Comparison of ENCODE assay signal across 25 mouse cellular contexts in the genomic region with DNA sequence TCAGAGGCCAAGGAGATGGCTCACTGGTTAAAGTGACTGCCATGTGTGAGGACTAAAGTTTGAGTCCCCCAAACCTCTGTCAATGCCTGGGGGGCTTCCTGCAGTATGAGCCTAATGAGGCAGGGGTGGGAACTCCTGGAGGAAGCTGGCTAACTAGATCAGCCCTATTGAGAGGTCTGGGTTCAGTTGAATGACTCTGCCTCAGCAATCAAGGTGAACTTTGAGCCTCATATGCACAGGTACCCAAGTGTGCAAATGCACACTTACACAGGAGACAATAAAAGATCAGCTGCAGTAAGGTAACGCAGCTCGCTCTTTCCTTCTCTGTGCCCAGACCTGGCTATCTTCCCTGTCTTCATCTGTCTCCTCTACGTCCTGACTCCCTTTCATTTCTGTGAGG. TPM values are rescaled to one million over a fixed set of nuclear protein-coding genes. Genes with fewer than 3 reads are reported as not detected.
A peak's percentile ranks its signal among the peaks of the same experiment; 100 is the strongest.
DNase-seq lines count a peak whose midpoint lies in the region; ATAC-seq and TF ChIP-seq lines count a peak whose summit lies in the region.
"Had no signal": no experiment of that assay in that cellular context is flagged by ENCODE, and none has a peak within 500 bp of the region (broad histone marks: within the 10 kb centered on the region; RNA-seq: fewer than 3 reads in every experiment).

No protein-coding gene starts in this region.

- DNase-seq in heart, adult 11 months, result peak; percentile 72
- no peak for DNase-seq in heart, postnatal 25 days (ENCODE audit: low spot score)
- no peak for DNase-seq in thymus, adult 2 months
- DNase-seq in thymus, adult 18-20 months, result no peak
- DNase-seq in gastrocnemius, postnatal 25 days, result no peak
- DNase-seq in gastrocnemius, adult 2 months, result no peak
- DNase-seq: adrenal gland, adult 2 months; adrenal gland, postnatal 14 days; cerebellum, adult 11 months; cerebellum, adult 2 months; cerebellum, adult 9-11 months; cerebellum, postnatal 25 days; gastrocnemius, postnatal 14 days; heart, postnatal 10 days; heart, postnatal 4 days; kidney, adult 18-20 months had no signal

- H3K27ac ChIP-seq in thymus, adult 2 months (ENCODE audit: control insufficient read depth, insufficient read depth, low read length), result peak overlapping the region; percentile 81
- no peak overlapping the region for H3K27ac ChIP-seq in intestine, embryonic 16.5 days (ENCODE audit: low read length)
- no peak overlapping the region for H3K27ac ChIP-seq in gastrocnemius, adult 2 months
- H3K27ac ChIP-seq: forebrain, embryonic 10.5 days; forebrain, embryonic 15.5 days; heart, embryonic 15.5 days; hindbrain, embryonic 14.5 days; hindbrain, postnatal 0 days had no signal

- no peaks in the 10 kb centered on the region for H3K9me3 ChIP-seq in intestine, embryonic 16.5 days (ENCODE audit: control insufficient read depth, low read length)
- H3K9me3 ChIP-seq: forebrain, embryonic 10.5 days; forebrain, embryonic 15.5 days; G1E; heart, embryonic 12.5 days; heart, embryonic 15.5 days had no signal

- TF ChIP-seq POLR2A in thymus, adult 2 months (IDR thresholded peaks at IDR 0.05; ENCODE audit: control insufficient read depth, extremely low read depth, insufficient read depth, low read length, poor library complexity), result no peak

- no peak overlapping the region for H3K4me2 ChIP-seq in intestine, embryonic 16.5 days (ENCODE audit: low read depth, low read length)
- H3K4me2 ChIP-seq: forebrain, embryonic 15.5 days; heart, embryonic 12.5 days; heart, embryonic 15.5 days; hindbrain, embryonic 14.5 days had no signal

- peak; percentile 58 for ATAC-seq in intestine, embryonic 16.5 days
- ATAC-seq: forebrain, embryonic 15.5 days; hindbrain, postnatal 0 days had no signal

- H3K27me3 ChIP-seq in thymus, adult 2 months (ENCODE audit: control insufficient read depth, insufficient read depth, low read length), result no peaks in the 10 kb centered on the region
- H3K27me3 ChIP-seq in intestine, embryonic 16.5 days (replicated peaks; ENCODE audit: control insufficient read depth, insufficient read depth, low read length), result no peaks in the 10 kb centered on the region
- H3K27me3 ChIP-seq: CH12.LX; forebrain, embryonic 15.5 days; heart, embryonic 15.5 days had no signal

- H3K9ac ChIP-seq in intestine, embryonic 16.5 days (ENCODE audit: low read depth, low read length), result no peak overlapping the region
- H3K9ac ChIP-seq: forebrain, embryonic 15.5 days; heart, embryonic 12.5 days; heart, embryonic 15.5 days; hindbrain, embryonic 14.5 days had no signal

- no peak overlapping the region for H3K4me3 ChIP-seq in thymus, adult 2 months (ENCODE audit: control insufficient read depth, insufficient read depth, low read length)
- no peak overlapping the region for H3K4me3 ChIP-seq in intestine, embryonic 16.5 days (ENCODE audit: low read length)
- no peak overlapping the region for H3K4me3 ChIP-seq in gastrocnemius, adult 2 months
- H3K4me3 ChIP-seq: forebrain, embryonic 10.5 days; forebrain, embryonic 15.5 days; heart, embryonic 12.5 days; heart, embryonic 15.5 days had no signal

- intact Hi-C loops in heart, postnatal 25 days (cut with DNase I), result no loop called here
- intact Hi-C loops in gastrocnemius, adult 2 months (cut with DNase I), result no loop called here

- TF ChIP-seq CTCF in thymus, adult 2 months (IDR thresholded peaks at IDR 0.05; ENCODE audit: borderline replicate concordance, control insufficient read depth, extremely low read depth, insufficient read depth, low read length, poor library complexity), result no peak
- TF ChIP-seq CTCF in gastrocnemius, adult 2 months (IDR thresholded peaks at IDR 0.05), result no peak

- H3K4me1 ChIP-seq in thymus, adult 2 months (replicated peaks; ENCODE audit: control insufficient read depth, insufficient read depth, low read length), result peaks cover 8% of the 10 kb centered on the region
- H3K4me1 ChIP-seq in intestine, embryonic 16.5 days (ENCODE audit: control insufficient read depth, insufficient read depth, low read length), result no peaks in the 10 kb centered on the region
- H3K4me1 ChIP-seq: forebrain, embryonic 15.5 days; heart, embryonic 12.5 days; heart, embryonic 15.5 days had no signal

- H3K36me3 ChIP-seq in thymus, adult 2 months (ENCODE audit: control insufficient read depth, insufficient read depth, low read length), result no peaks in the 10 kb centered on the region
- no peaks in the 10 kb centered on the region for H3K36me3 ChIP-seq in intestine, embryonic 16.5 days (ENCODE audit: control insufficient read depth, insufficient read depth, low read length)
- H3K36me3 ChIP-seq: forebrain, embryonic 10.5 days; forebrain, embryonic 15.5 days; G1E; heart, embryonic 12.5 days; heart, embryonic 15.5 days had no signal

- 68% methylated on average over 3 of the region's 3 CpGs for WGBS in thymus, adult 2 months
- WGBS in intestine, embryonic 16.5 days, result 82% methylated on average over 3 of the region's 3 CpGs

RNA-seq across cellular contexts. Expression of a gene that starts 17.8 kb away (rescaled TPM):
- 1 to 10 TPM in 1 of 2 experiments, under 1 TPM in 1; 0.91 to 1.0 TPM for total RNA-seq in heart, postnatal 25 days (2021)
- polyA plus RNA-seq in thymus, adult 2 months (2012; rRNA removed), result 1.2 and 1.6 TPM in 2 replicates
- 0.22 and 0.23 TPM in 2 replicates for polyA plus RNA-seq in intestine, embryonic 16.5 days (2015; fragmentation: Nextera tagmentation; extraction: Ambion mirVana)
- under 1 TPM; 0.19 to 0.26 TPM for total RNA-seq in gastrocnemius, postnatal 25 days (2021)
- under 1 TPM; 0.18 to 0.36 TPM for total RNA-seq in gastrocnemius, adult 2 months (2021)
- polyA plus RNA-seq: G1E had no signal

RNA-seq across cellular contexts. Expression of a gene that starts 17.9 kb away (rescaled TPM):
- 100 to 1,000 TPM; 100 to 112 TPM for total RNA-seq in heart, postnatal 25 days (2021)
- polyA plus RNA-seq in thymus, adult 2 months (2012; rRNA removed), result 5.1 and 5.3 TPM in 2 replicates
- polyA plus RNA-seq in intestine, embryonic 16.5 days (2015; fragmentation: Nextera tagmentation; extraction: Ambion mirVana), result 53.9 and 56.0 TPM in 2 replicates
- total RNA-seq in gastrocnemius, postnatal 25 days (2021), result 10 to 100 TPM; 49.1 to 56.8 TPM
- 10 to 100 TPM; 51.1 to 66.7 TPM for total RNA-seq in gastrocnemius, adult 2 months (2021)

RNA-seq across cellular contexts. Expression of a gene that starts 57.0 kb away (rescaled TPM):
- 10 to 100 TPM; 30.4 to 34.0 TPM for total RNA-seq in heart, postnatal 25 days (2021)
- polyA plus RNA-seq in thymus, adult 2 months (2012; rRNA removed), result 30.3 and 36.2 TPM in 2 replicates
- polyA plus RNA-seq in intestine, embryonic 16.5 days (2015; fragmentation: Nextera tagmentation; extraction: Ambion mirVana), result 56.6 and 60.2 TPM in 2 replicates
- total RNA-seq in gastrocnemius, postnatal 25 days (2021), result 10 to 100 TPM; 18.5 to 20.8 TPM
- total RNA-seq in gastrocnemius, adult 2 months (2021), result 10 to 100 TPM; 13.2 to 21.2 TPM
